Mouse (Mus musculus) megakaryocyte, adult 5-6 weeks (primary cell): ENCODE measurements around the gene Ubxn6. TPM values are rescaled to one million over a fixed set of nuclear protein-coding genes. Genes with fewer than 3 reads are reported as not detected.

Experiments
- ATAC-seq: 2 replicates; pipeline ENCODE4 v1.8.0; 2016; ENCODE audit warnings: mild to moderate bottlenecking, inconsistent platforms; ENCODE audit not compliant: poor library complexity, severe bottlenecking
- total RNA-seq, 2 experiments: library from RNA; stranded (forward) in 1 of 2; stranded (reverse) in 1 of 2; fragments of 153-499, 151-499 nt in 1 of 2; fragments of 221-1000, 200-1000 nt in 1 of 2; gene quantifications; 2 replicates each; pipeline versions ENCODE4 v1.2.3 to v1.2.4; 2015 to 2017

Ubxn6 gene
- total RNA-seq, 2 experiments from 2014 or later, result 12.9 to 30.7 TPM

DNA sequence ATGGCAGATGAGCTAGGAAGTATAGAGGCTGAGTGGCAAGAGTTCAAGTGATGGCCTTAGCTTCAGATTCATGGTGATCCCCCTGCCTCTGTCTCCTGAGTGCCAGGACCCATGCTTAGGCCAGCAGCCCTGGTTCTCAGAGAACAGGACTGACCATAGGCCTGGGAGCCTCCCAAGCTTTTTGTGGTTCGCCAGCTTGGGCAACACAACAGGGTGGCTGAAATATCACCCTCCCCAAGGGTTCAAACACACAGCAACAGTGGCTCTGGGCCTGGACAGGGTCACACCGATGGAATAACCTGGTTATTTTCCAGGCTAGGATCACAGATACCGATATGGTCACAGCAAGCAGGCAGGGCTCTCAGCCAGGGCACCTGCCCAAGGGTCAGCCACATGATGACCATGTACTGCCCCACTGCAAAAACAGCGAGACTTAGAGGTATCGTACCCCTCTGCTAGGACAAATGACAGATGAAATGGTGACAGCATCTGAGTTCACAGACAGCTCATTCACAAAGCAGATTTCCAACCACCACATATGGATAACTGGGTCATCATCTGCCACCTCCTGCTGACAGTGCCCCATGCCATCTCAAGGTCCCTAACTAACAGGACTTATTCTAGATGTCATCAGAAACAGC, 46.9 kb downstream of the Ubxn6 start:
- ATAC-seq, result no peak

DNA sequence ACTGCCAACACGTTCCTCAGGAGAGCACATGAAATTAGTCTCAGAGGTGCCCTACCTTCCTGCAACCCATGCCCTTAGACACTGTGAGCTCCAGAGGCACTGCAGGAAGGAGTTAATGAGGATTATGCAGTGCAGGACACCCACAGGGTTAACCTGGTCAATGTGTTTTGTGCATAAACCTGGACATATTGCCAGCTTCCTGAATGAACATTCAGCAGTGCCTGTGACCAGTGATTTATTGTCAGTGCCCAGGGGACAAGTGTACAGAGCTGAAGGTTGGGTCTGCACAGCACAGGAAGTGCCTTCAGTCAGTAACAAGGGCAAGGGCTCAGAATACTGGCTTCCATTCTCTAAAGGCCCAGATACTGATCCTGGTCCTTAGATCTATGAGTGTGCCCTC, 47.9 kb downstream of the Ubxn6 start:
- ATAC-seq, result no peak

DNA sequence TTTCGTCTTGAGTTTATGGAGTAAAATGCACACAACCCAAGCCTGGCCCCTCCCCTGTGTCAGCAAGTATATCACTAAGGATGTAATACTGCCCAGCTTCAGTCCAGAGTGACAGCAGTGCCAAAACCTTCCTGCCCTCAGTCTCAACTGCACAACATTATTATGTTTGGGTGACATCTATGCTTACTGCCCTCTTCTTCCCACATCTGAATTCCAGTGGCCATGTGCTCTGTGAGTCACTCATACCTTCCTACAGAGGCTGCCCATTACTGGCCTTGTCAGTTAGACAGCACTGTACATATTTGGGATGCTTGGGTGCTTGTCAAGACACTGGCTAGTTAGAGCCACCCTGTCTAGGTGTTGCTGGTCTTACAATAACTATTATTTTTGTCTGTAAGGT, 48.5 kb downstream of the Ubxn6 start:
- ATAC-seq, result no peak

DNA sequence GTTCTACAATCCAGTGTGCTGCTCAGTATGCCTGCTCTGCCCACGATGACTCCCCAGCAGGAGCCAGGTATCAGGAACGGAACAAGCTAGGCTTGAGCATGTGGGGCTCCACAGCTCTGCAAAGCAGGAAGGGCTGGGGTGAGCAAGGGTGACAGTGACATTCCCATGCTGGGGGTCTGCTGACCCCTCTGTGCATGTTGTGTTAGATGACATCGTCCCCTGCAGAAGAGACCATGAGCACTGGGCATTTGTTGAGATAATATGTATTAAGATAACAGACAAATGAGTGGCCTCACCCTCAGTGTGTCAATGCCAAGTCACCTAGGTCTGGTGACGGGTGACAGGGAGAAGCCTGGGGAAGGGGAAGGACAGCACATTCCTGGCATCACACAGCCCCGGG, 49.9 kb downstream of the Ubxn6 start:
- no peak for ATAC-seq

DNA sequence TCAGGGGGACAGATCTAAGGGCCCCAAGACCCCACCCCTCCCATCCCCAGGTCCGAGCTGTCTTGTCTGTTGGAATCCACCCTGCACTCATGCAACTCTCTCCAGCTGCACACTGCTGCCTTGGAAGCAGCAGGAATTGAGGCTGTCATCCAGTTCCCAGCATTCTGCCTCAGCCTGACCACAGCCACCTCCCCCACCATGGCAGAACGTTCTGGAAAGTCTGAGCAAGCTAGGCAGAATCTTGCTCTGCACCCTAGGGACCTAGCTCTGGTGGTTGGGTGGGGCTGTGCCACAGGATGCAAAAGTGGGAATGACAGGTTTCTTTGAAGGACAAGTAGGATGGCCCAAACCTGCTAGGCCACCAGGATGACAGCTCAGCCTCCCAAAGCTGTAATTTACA, 50.4 kb downstream of the Ubxn6 start:
- ATAC-seq, result no peak

DNA sequence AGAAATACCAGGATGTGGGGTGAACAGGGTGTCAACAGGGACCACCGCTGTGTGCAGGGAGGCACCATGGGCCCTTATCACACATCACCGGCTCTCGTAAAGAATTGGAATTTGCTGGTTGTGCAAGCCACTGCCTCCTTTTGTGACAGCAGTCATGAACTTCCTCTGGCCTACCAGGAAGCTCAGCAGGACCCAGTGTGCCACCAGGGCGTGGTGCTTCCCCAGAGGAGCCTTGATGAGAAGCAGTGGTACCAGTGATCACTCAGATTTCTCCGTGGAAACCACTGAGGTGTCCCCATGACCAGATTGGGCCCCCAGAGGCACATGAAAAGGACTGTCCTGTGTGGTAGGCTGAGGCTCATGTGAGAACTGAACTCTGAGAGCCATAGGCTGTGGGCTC, 51.4 kb downstream of the Ubxn6 start:
- peak; percentile 87 for ATAC-seq

DNA sequence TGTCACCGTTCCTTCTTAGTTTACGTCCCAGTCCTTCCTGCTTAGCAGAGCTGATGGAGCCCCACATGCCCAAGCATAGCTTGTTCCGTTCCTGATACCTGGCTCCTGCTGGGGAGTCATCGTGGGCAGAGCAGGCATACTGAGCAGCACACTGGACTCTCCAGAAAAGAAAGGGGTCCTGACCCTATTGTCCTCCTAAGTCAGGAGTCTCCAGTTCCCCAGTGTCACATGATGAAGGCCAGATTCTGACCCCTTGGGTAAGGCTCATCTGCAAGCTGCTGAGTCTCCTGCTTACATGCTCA, 51.9 kb downstream of the Ubxn6 start:
- no peak for ATAC-seq

DNA sequence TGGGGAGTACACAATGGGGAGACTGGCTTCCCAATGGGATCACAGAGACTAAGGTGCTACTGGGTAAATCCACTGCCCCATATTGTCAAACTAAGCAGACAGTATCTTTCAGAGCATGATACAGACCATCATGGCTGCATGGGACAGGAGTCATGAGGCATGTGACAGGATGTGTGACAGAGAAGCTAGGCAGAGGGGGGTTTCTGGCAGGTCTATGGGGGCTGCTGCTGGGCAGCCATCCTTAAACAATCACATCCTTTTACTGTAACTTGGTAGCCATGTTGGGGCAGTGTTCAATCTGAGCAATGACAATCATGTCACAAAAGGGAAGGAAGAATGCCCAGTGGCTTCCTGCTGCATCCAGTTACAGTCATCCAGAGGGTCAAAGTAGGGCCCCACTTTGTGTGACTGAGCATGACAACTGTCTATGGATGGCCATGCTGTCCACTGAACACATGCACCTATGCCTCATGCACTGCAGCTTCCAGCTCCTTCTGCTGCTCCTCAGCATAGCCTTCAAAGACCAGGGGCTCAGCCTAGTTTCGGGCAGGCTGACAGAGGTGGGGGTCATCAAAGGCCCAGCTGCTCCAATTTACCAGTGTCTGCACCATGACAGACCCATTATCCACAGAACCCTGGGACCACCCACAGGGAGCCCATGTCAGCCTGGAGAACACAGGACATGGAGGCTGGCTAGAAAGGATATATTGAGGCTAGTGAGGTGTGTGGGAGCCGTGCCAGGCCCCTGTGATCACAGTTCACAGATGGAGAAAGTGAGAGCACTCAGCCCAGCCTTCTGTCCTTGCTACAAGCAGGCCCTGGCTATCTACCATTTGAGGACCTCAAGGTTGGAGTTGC, 52.5 kb downstream of the Ubxn6 start:
- no peak for ATAC-seq

DNA sequence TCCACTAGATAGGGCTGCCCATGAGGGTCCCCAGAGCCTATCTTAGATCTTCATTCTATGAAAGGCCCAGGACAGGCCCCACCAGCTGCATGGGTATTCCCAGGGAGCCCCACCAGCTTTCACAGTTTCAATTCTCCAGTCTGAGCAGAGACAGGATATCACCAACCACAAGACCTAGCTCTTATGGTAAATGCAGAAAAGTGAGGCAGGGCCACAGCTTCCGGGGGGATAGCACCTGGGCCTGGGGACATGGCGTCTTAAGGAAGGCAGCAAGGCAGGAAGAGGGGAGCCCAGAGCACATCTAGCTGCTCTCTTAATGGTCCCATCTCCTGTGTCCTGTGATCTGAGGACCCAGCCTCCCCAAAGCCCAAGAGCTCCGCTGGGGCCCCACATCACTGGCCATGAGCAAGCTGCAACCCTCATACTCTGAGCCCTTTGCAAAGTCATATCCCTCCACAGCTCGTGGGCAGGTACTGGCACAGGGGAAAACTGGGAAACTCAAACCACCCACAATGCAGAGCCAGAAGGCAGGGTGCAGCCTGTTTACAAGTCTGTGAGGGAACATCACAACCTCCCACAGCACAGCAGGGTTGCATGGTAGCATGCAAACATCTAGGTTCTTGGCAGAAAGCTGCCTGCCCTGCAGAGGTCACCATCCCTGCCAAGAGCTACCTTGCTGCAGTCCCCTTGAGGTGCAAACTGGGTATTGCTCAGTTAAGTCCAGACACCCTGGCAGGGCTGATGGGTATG, 53.5 kb downstream of the Ubxn6 start:
- peak; percentile 25 for ATAC-seq

DNA sequence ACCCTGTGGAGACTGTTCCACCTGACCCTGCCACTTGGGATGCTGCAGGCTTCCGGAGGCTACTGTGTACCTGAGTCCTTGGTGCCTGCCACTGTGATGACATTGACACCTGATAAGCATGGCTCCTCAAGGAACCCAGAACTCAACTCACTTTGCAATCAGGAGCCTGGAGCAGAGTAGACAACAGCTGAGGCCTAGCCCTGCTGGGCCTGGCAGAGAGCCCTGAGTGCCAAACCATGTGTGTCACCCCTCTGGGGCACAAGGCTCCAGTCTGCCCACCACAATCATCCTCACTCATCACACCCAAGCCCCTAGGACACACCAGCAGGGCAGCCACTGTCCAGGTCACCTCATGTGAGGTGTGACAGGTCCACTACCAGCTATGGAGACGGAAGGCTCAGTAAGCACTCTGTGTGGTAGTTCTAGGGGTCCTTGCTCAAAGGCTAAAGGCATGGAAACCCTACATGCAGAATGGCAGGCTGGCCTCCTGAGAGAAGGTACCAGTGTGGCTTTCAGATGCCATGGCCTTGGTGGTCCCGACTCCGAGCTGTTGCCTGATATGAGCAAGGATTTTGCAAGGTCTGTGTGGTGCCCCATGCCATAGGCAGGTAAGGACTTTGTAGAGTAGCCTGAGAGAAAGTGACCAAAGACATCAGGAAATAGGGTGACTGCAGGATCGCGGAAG, 54.3 kb downstream of the Ubxn6 start:
- no peak for ATAC-seq

DNA sequence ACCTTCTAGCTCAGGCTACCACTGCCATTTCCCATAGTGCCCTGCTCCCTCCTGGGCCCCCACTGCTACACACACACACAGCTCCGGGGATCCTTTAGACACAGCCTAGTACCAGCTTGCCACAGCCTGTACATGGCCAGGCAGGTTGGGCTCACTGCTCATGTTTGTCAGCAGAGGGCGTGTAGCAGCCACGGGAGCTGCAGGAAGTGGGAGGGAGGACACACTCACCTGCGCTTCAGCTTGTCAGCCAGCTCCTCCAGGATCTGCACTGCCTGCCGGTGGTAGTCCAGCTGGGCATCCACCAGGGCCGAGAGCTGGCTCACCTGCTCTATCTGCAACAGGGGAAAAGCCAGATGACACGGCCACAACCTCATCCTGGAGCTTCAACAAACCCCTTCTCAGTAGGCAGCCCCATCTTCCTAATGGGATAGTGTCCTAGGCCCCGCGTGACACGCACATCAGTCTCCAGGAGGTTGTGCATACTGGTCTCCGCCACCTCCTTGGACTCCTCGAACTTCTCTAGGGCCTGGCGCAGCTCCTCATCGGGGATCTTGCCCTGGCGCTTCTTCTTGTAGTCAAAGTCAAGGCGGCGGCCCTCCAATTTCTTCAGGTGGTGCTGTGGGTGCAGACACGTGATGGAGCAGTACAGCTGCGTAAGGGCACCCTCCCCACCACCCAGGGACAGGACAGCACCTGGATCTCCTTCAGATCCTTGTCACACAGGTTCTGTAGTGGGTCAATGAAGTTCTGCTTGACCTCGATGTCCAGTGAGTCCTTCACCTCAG, 56.3 kb downstream of the Ubxn6 start:
- ATAC-seq, result peak; percentile 39; the same call in 1 of the 2 replicates

DNA sequence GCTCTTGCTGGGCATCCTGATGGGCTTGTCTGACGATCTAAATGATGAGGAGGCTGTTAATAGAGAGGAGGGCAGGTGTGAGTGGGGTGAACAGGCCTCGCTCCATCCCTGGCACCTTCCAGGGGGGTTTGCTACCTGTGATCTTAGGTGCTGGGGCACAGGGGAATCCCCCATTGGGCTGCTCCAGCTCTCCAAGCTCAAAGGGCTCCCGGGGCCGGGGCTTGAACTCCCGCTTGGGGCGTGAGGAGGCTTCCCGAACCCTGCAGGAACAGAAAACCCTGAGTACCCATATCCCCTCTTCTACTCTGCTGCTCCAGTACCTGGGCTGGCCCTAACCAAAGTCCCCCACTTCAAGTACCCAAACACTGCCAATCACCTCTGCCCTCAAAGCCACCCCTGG, 57.0 kb downstream of the Ubxn6 start:
- ATAC-seq, result no peak

Other genes starting within 250 kb of the Ubxn6 start
- gene Zfp119a, start 196.1 kb downstream of the Ubxn6 start, total RNA-seq (2015), result 8.7 and 9.9 TPM in 2 replicates
- gene Zfp119a, start 196.1 kb downstream of the Ubxn6 start, total RNA-seq (2017), result 7.4 and 8.1 TPM in 2 replicates
- gene Zfp959, start 182.9 kb downstream of the Ubxn6 start, total RNA-seq (2015), result 20.7 and 21.0 TPM in 2 replicates
- 8.9 and 10.6 TPM in 2 replicates for gene Zfp959, start 182.9 kb downstream of the Ubxn6 start, total RNA-seq (2017)
- gene Zfp119b, start 125.5 kb downstream of the Ubxn6 start, total RNA-seq (2015), result 9.1 and 12.0 TPM in 2 replicates
- 4.6 and 7.0 TPM in 2 replicates for gene Zfp119b, start 125.5 kb downstream of the Ubxn6 start, total RNA-seq (2017)
- 31.8 and 36.1 TPM in 2 replicates for gene Ebi3, start 122.4 kb downstream of the Ubxn6 start, total RNA-seq (2015)
- gene Ebi3, start 122.4 kb downstream of the Ubxn6 start, total RNA-seq (2017), result 16.6 and 34.0 TPM in 2 replicates
- 6.3 and 10.9 TPM in 2 replicates for gene Yju2, start 115.9 kb downstream of the Ubxn6 start, total RNA-seq (2015)
- gene Yju2, start 115.9 kb downstream of the Ubxn6 start, total RNA-seq (2017), result 14.7 and 17.1 TPM in 2 replicates
- not detected in 2 replicates for gene Shd, start 104.6 kb downstream of the Ubxn6 start, total RNA-seq (2015)
- 0.88 TPM in 1 of 2 replicates, not detected in the other for gene Shd, start 104.6 kb downstream of the Ubxn6 start, total RNA-seq (2017)
- not detected in 2 replicates for gene Fsd1, start 88.5 kb downstream of the Ubxn6 start, total RNA-seq (2015)
- gene Fsd1, start 88.5 kb downstream of the Ubxn6 start, total RNA-seq (2017), result not detected in 2 replicates
- gene Stap2, start 69.4 kb downstream of the Ubxn6 start, total RNA-seq (2015), result 0.25 and 0.62 TPM in 2 replicates
- gene Stap2, start 69.4 kb downstream of the Ubxn6 start, total RNA-seq (2017), result 0.22 and 0.24 TPM in 2 replicates
- gene Mpnd, start 69.3 kb downstream of the Ubxn6 start, total RNA-seq (2015), result 23.2 and 28.6 TPM in 2 replicates
- gene Mpnd, start 69.3 kb downstream of the Ubxn6 start, total RNA-seq (2017), result 95.5 and 112 TPM in 2 replicates
- 21.7 and 22.3 TPM in 2 replicates for gene Sh3gl1, start 38.4 kb downstream of the Ubxn6 start, total RNA-seq (2015)
- gene Sh3gl1, start 38.4 kb downstream of the Ubxn6 start, total RNA-seq (2017), result 28.4 and 35.0 TPM in 2 replicates
- 8.1 and 9.6 TPM in 2 replicates for gene Chaf1a, start 34.6 kb downstream of the Ubxn6 start, total RNA-seq (2015)
- gene Chaf1a, start 34.6 kb downstream of the Ubxn6 start, total RNA-seq (2017), result 18.3 and 22.2 TPM in 2 replicates
- 14.9 and 17.9 TPM in 2 replicates for gene Hdgfl2, start 4.6 kb upstream of the Ubxn6 start, total RNA-seq (2015)
- gene Hdgfl2, start 4.6 kb upstream of the Ubxn6 start, total RNA-seq (2017), result 43.4 and 52.8 TPM in 2 replicates
- 0.09 TPM in 2 replicates for gene Plin4, start 34.8 kb upstream of the Ubxn6 start, total RNA-seq (2015)
- gene Plin4, start 34.8 kb upstream of the Ubxn6 start, total RNA-seq (2017), result 0.18 TPM in 1 of 2 replicates, not detected in the other
- 0.18 TPM in 1 of 2 replicates, not detected in the other for gene Plin5, start 42.6 kb upstream of the Ubxn6 start, total RNA-seq (2015)
- 0.45 TPM in 1 of 2 replicates, not detected in the other for gene Plin5, start 42.6 kb upstream of the Ubxn6 start, total RNA-seq (2017)
- gene Lrg1, start 47.0 kb upstream of the Ubxn6 start, total RNA-seq (2015), result 17.6 and 20.1 TPM in 2 replicates
- 23.9 and 33.9 TPM in 2 replicates for gene Lrg1, start 47.0 kb upstream of the Ubxn6 start, total RNA-seq (2017)
- 1.5 TPM in 2 replicates for gene Sema6b, start 65.3 kb upstream of the Ubxn6 start, total RNA-seq (2015)
- gene Sema6b, start 65.3 kb upstream of the Ubxn6 start, total RNA-seq (2017), result 2.0 and 2.7 TPM in 2 replicates
- 4.3 and 4.4 TPM in 2 replicates for gene Tnfaip8l1, start 87.4 kb upstream of the Ubxn6 start, total RNA-seq (2015)
- 3.2 and 4.8 TPM in 2 replicates for gene Tnfaip8l1, start 87.4 kb upstream of the Ubxn6 start, total RNA-seq (2017)
- gene Mydgf, start 108.9 kb upstream of the Ubxn6 start, total RNA-seq (2015), result 27.0 and 32.5 TPM in 2 replicates
- gene Mydgf, start 108.9 kb upstream of the Ubxn6 start, total RNA-seq (2017), result 25.7 and 29.1 TPM in 2 replicates
- gene Dpp9, start 143.9 kb upstream of the Ubxn6 start, total RNA-seq (2015), result 25.4 and 26.2 TPM in 2 replicates
- 17.3 and 18.1 TPM in 2 replicates for gene Dpp9, start 143.9 kb upstream of the Ubxn6 start, total RNA-seq (2017)
- gene Fem1a, start 181.8 kb upstream of the Ubxn6 start, total RNA-seq (2015), result 10.2 and 11.8 TPM in 2 replicates
- gene Fem1a, start 181.8 kb upstream of the Ubxn6 start, total RNA-seq (2017), result 15.7 and 16.9 TPM in 2 replicates
- gene Ticam1, start 201.8 kb upstream of the Ubxn6 start, total RNA-seq (2015), result 14.3 and 15.0 TPM in 2 replicates
- 6.0 and 6.1 TPM in 2 replicates for gene Ticam1, start 201.8 kb upstream of the Ubxn6 start, total RNA-seq (2017)
- 7.1 and 9.1 TPM in 2 replicates for gene Plin3, start 217.8 kb upstream of the Ubxn6 start, total RNA-seq (2015)
- gene Plin3, start 217.8 kb upstream of the Ubxn6 start, total RNA-seq (2017), result 28.3 and 29.2 TPM in 2 replicates
- gene Arrdc5, start 225.3 kb upstream of the Ubxn6 start, total RNA-seq (2015), result not detected in 2 replicates
- gene Arrdc5, start 225.3 kb upstream of the Ubxn6 start, total RNA-seq (2017), result not detected in 2 replicates
- 39.3 and 52.3 TPM in 2 replicates for gene Uhrf1, start 228.3 kb upstream of the Ubxn6 start, total RNA-seq (2015)
- gene Uhrf1, start 228.3 kb upstream of the Ubxn6 start, total RNA-seq (2017), result 83.7 and 101 TPM in 2 replicates